Mouse (Mus musculus) hindbrain, postnatal 0 days (tissue): Measurements from ENCODE around the gene Dhx58. TPM values are rescaled to one million over a fixed set of nuclear protein-coding genes. Genes with fewer than 3 reads are reported as not detected.

Experiments used
- ATAC-seq: fragments of 200-750 bp; cut with Nextera tagmentation; 2 replicates; pipeline ENCODE4 v1.8.0; 2017; ENCODE audit warnings: mild to moderate bottlenecking, moderate TSS enrichment, moderate library complexity
- DNase-seq: peaks from one replicate; pipeline ENCODE4 v3.0.0-alpha.2; 2015; ENCODE audit warnings: low spot score
- H3K27ac ChIP-seq: fragments of 300-500 bp; sonication (generic); 2 replicates; pipeline ENCODE4 v1.5.1; 2014; ENCODE audit warnings: mild to moderate bottlenecking
- H3K27me3 ChIP-seq: fragments of 300-500 bp; sonication (generic); 2 replicates; pipeline ENCODE4 v1.6.1; 2014; ENCODE audit warnings: low read length, mixed read lengths; ENCODE audit not compliant: insufficient read depth
- H3K36me3 ChIP-seq: fragments of 300-500 bp; sonication (generic); 2 replicates; pipeline ENCODE4 v1.6.1; 2014; ENCODE audit warnings: low read length, mixed read lengths; ENCODE audit not compliant: insufficient read depth
- H3K4me1 ChIP-seq: fragments of 300-500 bp; sonication (generic); 2 replicates; pipeline ENCODE4 v1.6.1; 2014; ENCODE audit warnings: antibody characterized with exemption, low read length, mixed read lengths; ENCODE audit not compliant: insufficient read depth
- H3K4me2 ChIP-seq: fragments of 300-500 bp; sonication (generic); 2 replicates; pipeline ENCODE4 v1.6.1; 2014; ENCODE audit warnings: low read depth, mild to moderate bottlenecking, low read length, moderate library complexity, mixed read lengths
- H3K4me3 ChIP-seq: fragments of 300-500 bp; sonication (generic); 2 replicates; pipeline ENCODE4 v1.5.1; 2014; ENCODE audit warnings: low read length
- H3K9ac ChIP-seq: fragments of 300-500 bp; sonication (generic); replicated peaks from 2 replicates; pipeline ENCODE4 v1.6.1; 2014; ENCODE audit warnings: mild to moderate bottlenecking, low read length, moderate library complexity, mixed read lengths
- H3K9me3 ChIP-seq: fragments of 300-500 bp; sonication (generic); 2 replicates; pipeline ENCODE4 v1.6.1; 2016; ENCODE audit warnings: low read length, mixed read lengths
- CTCF ChIP-seq: IDR thresholded peaks from 2 replicates; pipeline ENCODE4 v1.5.1; 2016; ENCODE audit warnings: antibody characterized with exemption, control low read depth, low read depth
- WGBS: fragments of 180-500 bp; shearing (Covaris S2); extraction: QIAGEN DNeasy Blood & Tissue Kit; methylation state at CpG from one replicate; pipeline ENCODE4 v1.1.7; 2014; 5-methylcytosine and 5-hydroxymethylcytosine counted together
- polyA plus RNA-seq: library from polyadenylated mRNA; unstranded; fragments of >200 nt; fragmentation: Nextera tagmentation; extraction: Ambion mirVana; gene quantifications from 2 replicates; pipeline ENCODE4 v1.2.1, GENCODE M21; 2015
- total RNA-seq: library from RNA; depleted of rRNA; stranded (reverse); fragments of >200 nt; gene quantifications from 2 replicates; pipeline ENCODE4 v1.2.3, GENCODE M21; 2014

Dhx58 gene
- total and polyA plus RNA-seq, 2 experiments from 2014 or later, result 1.2 to 2.7 TPM

DNA sequence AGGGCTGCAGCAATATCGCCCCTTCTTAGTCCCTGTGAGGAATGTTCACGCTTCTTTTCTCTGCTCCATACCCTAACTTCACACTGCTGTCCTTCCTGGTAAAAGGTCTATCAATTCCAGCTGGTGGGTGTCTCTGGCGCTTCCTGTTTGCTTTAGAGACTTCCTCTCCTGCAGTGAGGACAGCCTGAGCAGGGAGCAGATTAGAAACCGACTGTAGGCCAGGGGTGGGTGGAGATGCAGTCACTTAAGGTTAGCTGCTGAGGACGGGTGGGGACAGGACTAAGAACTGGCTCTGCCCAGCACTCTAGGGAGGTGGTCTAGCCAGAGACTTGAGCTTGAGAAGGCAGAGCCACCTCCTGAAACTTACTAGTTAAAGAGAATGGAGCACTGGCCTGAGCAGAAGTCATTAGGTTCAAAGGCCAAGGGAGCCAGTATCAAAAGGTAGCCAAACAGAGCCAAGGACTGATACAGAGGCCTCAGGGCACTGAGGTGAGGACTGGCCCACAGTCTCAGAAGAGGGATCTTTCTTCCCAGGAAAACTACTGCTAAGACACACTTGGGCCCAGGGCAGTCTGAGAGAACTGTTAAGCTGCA, 20.9 kb upstream of the Dhx58 start:
- WGBS, result 64% methylated on average over 5 of the region's 5 CpGs
- peaks cover 8% of the 10 kb centered on the region; the same call in 1 of the 2 replicates for H3K4me1 ChIP-seq
- no peak overlapping the region; the same call in 1 of the 2 replicates for H3K27ac ChIP-seq
- DNase-seq (no peak), ATAC-seq (no peak)
- no peaks in the 10 kb centered on the region for H3K27me3 ChIP-seq
- no peak overlapping the region for H3K4me2 ChIP-seq
- TF ChIP-seq CTCF, result no peak
- peaks cover 6% of the 10 kb centered on the region; the same call in 1 of the 2 replicates for H3K36me3 ChIP-seq
- no peak overlapping the region for H3K4me3 ChIP-seq
- H3K9me3 ChIP-seq, result no peaks in the 10 kb centered on the region
- H3K9ac ChIP-seq, result no peak overlapping the region

DNA sequence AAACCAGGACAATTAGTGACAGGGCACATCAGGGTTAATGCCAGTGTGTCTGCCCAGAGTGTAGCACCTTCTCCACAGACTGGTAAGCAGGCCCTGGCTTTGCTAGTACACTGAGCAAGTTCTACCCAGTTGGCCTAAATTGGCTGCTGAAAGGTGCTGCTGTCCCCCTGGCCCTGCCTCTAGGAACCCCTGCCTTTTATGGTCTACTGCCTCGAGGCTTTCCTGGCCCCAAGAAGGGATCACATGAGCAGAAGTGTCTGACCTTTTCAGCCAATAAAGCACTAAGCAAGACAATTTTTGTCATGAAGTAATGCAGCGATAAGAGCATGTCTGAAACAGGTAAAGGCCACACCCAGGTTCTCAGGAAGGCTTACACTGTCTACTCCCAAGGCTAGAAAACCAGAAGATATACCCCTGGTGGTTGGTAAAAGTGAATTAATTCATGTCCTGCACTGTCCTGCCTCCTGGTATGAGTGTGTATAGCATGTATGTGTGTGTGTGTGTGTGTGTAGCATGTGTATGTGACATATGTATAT, 18.5 kb upstream of the Dhx58 start:
- 60% methylated on average over 2 of the region's 2 CpGs for WGBS
- no peak for DNase-seq
- Histone ChIP-seq H3K4me2 (no peak overlapping the region), H3K27me3 (no peaks in the 10 kb centered on the region), H3K27ac (peak overlapping the region; percentile 28; the same call in 1 of the 2 replicates), H3K4me1 (peaks cover 8% of the 10 kb centered on the region; the same call in 1 of the 2 replicates), H3K4me3 (no peak overlapping the region), H3K9ac (no peak overlapping the region), H3K36me3 (peaks cover 10% of the 10 kb centered on the region; the same call in 1 of the 2 replicates), H3K9me3 (no peaks in the 10 kb centered on the region)
- no peak for ATAC-seq
- no peak for TF ChIP-seq CTCF

DNA sequence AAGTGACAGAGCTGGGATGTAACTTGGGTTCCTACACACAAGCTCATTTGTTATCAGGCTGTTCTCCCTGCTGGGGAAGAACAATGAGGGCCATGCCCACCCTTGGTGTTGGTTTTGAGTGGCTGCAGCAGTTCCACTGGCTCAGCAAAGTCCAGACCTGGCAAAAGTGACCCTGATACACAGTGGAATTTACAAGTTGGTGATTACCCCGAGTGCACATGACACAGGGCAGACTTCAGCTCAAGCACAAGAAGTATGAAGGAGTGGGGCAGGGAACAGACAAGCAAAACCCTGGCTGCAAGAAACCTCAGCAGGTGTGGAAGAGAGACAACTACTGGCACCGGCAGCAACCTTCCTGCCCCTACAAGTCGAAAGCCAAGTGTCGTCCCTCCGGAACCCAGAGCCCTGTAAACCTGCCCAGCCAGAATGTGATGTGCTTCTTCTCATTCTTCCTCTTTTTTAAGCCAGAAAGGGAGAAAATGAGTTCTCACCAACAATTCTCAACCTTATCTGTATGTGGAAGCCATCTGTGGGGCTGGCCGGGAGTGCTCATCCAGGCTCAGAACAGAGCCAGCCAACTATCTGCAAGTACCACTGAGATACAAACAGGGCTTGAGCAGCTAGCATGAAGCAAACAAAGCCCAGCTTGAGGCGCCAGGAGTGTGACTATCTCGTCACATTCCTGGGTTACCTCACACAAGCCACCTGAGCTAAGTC, 17.9 kb upstream of the Dhx58 start:
- no peak overlapping the region for H3K4me3 ChIP-seq
- peaks cover 12% of the 10 kb centered on the region; the same call in 1 of the 2 replicates for H3K36me3 ChIP-seq
- WGBS, result 63% methylated on average over 8 of the region's 8 CpGs
- no peak overlapping the region for H3K4me2 ChIP-seq
- no peaks in the 10 kb centered on the region for H3K27me3 ChIP-seq
- H3K9ac ChIP-seq, result no peak overlapping the region
- peak overlapping the region; percentile 28 for H3K27ac ChIP-seq
- DNase-seq, result no peak
- H3K9me3 ChIP-seq, result no peaks in the 10 kb centered on the region
- ATAC-seq, result no peak
- H3K4me1 ChIP-seq, result peaks cover 8% of the 10 kb centered on the region; the same call in 1 of the 2 replicates
- TF ChIP-seq CTCF, result no peak

DNA sequence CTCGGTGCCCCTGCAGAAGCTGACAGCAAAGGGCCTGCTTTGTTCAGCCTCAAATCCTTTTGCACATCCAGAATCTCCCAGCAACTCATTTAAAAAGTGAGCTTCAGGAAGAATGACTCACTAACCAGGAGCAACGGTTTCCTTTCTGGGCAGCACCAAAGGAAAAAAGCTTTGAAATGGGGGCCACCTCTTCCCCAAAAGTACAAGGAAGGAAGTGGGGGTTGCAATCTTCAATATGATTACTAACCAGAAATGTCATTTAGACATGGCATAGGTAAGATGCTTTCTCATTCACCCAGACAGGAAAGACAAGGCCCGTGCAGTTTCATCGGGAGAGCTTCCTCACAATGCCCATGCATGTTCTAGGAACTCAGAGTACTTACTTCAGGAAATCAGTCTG, 17.2 kb upstream of the Dhx58 start:
- Histone ChIP-seq H3K4me3 (no peak overlapping the region), H3K9ac (no peak overlapping the region), H3K27me3 (no peaks in the 10 kb centered on the region), H3K27ac (peak overlapping the region; percentile 28; the same call in 1 of the 2 replicates), H3K4me2 (no peak overlapping the region), H3K4me1 (peaks cover 8% of the 10 kb centered on the region; the same call in 1 of the 2 replicates), H3K36me3 (peaks cover 15% of the 10 kb centered on the region), H3K9me3 (no peaks in the 10 kb centered on the region)
- no peak for TF ChIP-seq CTCF
- ATAC-seq, result no peak
- 40% methylated on average over 4 of the region's 4 CpGs for WGBS
- no peak for DNase-seq

DNA sequence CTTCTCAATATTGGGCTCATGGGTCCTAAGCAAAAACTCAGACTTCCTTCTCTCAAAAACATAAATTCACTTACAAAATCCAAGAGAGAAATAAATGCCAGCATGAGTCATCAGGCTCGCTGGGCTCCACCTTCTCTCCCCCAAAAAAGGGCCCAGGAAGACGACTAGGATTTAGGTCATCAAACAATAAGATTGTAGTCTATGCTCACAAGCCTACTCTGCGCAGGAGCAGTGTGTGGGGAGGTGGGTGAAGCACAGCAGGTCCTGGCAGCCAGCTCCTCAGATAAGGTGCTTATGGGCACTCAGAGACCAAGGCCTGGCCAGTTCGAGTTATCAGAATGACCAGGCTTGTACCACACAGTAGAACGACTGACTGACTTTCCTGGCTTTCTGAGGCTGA, 16.3 kb upstream of the Dhx58 start:
- peak overlapping the region; percentile 28; the same call in 1 of the 2 replicates for H3K27ac ChIP-seq

DNA sequence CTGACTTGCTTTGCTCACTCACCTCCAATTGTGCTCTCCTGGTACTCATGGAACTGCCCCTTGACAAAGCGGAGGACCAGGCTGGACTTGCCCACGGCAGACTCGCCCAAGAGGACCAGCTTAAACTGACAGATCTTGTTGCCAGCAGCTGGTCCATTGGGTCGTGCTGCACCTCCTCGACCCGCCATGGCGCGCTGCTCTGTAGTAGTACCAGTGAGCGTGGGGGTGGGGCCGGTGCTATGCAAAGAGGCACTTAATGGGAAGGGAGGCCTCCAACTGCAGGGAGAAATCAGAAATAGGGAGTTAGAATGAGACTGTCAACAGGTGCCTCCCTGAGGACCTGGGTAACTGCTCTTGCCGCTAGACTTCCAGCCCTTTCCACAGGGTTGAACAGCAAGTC, 15.8 kb upstream of the Dhx58 start:
- Histone ChIP-seq H3K27me3 (no peaks in the 10 kb centered on the region), H3K4me1 (peaks cover 8% of the 10 kb centered on the region; the same call in 1 of the 2 replicates), H3K27ac (peak overlapping the region; percentile 28; the same call in 1 of the 2 replicates), H3K4me3 (no peak overlapping the region), H3K4me2 (no peak overlapping the region), H3K9me3 (no peaks in the 10 kb centered on the region), H3K36me3 (peaks cover 25% of the 10 kb centered on the region), H3K9ac (no peak overlapping the region)
- no peak for TF ChIP-seq CTCF
- no peak for DNase-seq
- 81% methylated on average over 11 of the region's 11 CpGs for WGBS
- no peak for ATAC-seq

More for the DNA sequence above, 16.3 kb upstream of the Dhx58 start:
- Histone ChIP-seq H3K9me3 (no peaks in the 10 kb centered on the region), H3K4me2 (no peak overlapping the region), H3K36me3 (peaks cover 25% of the 10 kb centered on the region), H3K9ac (no peak overlapping the region), H3K27me3 (no peaks in the 10 kb centered on the region), H3K4me1 (peaks cover 8% of the 10 kb centered on the region; the same call in 1 of the 2 replicates), H3K4me3 (no peak overlapping the region)
- no peak for TF ChIP-seq CTCF
- no peak for ATAC-seq
- DNase-seq, result no peak
- 78% methylated on average over 5 of the region's 5 CpGs for WGBS
